Mouse (Mus musculus): ENCODE data around the gene Itgav. TPM values are rescaled to one million over a fixed set of nuclear protein-coding genes. Genes with fewer than 3 reads are reported as not detected.

The Itgav gene
- 59.7 and 76.1 TPM in 2 replicates for polyA plus RNA-seq (2014; fragmentation: Nextera tagmentation; extraction: Ambion mirVana)

DNA sequence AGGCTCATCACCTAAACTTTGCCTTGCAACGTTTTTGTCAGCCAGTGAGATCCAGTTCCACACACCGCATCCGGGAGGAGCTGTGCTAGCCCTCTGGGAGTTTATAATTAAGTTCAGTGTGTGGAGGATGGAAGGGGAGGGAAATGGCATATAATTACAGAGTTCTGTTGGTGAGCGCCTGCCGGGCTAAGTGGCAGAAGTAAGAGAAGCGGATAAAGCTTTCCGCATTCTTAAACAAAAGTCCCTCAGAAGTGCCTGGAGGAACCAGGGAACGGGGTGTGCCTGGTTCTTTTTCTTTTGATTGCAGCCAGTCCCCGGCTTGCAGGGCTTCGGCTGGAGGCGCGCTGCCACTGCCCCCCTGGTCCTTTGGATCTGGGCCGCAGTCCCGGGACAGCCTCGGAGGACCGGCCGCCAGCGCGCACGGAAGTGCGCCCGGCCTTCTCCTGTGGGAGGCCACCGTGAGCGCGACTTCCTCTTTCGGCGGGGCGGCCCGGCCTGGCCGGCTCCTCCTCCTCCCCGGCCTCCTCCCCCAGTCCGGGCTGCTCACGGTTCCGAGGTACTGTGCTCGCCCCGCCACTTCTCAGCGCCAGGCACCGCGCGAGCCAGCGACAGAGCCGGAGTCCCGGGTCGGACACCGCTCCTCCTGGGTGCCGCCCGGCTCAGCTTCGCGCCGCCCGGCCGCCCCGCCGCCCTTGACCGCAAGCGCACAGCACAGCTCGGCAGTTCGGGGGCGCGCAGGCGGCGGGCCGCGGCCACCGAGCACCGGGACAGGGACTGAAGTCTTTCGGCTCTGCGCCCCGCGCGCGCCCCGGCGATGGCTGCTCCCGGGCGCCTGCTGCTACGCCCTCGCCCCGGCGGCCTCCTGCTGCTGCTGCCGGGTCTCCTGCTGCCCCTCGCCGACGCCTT is at the start of gene Itgav:
TSS of gene Itgav (plus strand) at position 477 of the 906 bp plus-strand sequence.
- peak within 1 kb of the TSS; percentile 96 for H3K9ac ChIP-seq (replicated peaks; ENCODE audit: low read length)
- 1% methylated on average over 56 of the region's 84 CpGs for WGBS
- DNase-seq (ENCODE audit: low spot score) (peak; percentile 81), ATAC-seq (replicated peaks; ENCODE audit: insufficient number of reproducible peaks, low FRiP score, low TSS enrichment, low read depth) (peak; percentile 93)
- peak within 1 kb of the TSS; percentile 84 for H3K4me3 ChIP-seq (ENCODE audit: low read depth, low read length)
- H3K27me3 ChIP-seq (ENCODE audit: control insufficient read depth, insufficient read depth, low read length), result no peaks in the 10 kb centered on the region
- H3K9me3 ChIP-seq (replicated peaks; ENCODE audit: control insufficient read depth, low read length), result no peaks in the 10 kb centered on the region
- no peaks in the 10 kb centered on the region for H3K4me1 ChIP-seq (ENCODE audit: control insufficient read depth, insufficient read depth, low read length)
- no peaks in the 10 kb centered on the region for H3K36me3 ChIP-seq (replicated peaks; ENCODE audit: control insufficient read depth, insufficient read depth, low read depth, low read length)
- peak within 1 kb of the TSS; percentile 67 for H3K4me2 ChIP-seq (ENCODE audit: low read depth, low read length)
- H3K27ac ChIP-seq (replicated peaks; ENCODE audit: low read depth, low read length), result peak within 1 kb of the TSS; percentile 96

DNA sequence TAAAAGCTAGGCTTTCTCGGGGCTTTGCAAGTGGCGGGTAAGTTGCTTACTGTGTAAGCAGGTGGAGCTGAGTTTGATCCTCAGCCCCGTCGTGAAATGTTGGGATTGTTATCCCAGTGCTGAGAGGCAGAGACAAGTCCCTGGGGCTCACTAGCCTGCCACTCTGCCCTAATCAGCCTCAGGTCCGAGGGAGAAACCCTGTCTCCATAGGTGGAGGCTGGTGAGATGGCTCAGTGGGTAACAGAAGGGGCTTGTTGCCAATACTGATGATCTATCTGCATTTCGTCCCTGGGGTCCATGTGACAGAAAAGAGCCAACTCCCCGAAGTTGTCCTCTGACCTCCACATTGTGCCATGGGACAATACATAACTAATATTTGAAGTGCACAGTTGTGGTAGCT is 49.8 kb upstream of the Itgav start:
- ATAC-seq (replicated peaks; ENCODE audit: insufficient number of reproducible peaks, low FRiP score, low TSS enrichment, low read depth), result peak; percentile 66; the same call in 1 of the 2 replicates
- no peaks in the 10 kb centered on the region; the same call in 1 of the 2 replicates for H3K36me3 ChIP-seq (replicated peaks; ENCODE audit: control insufficient read depth, insufficient read depth, low read depth, low read length)
- H3K9me3 ChIP-seq (replicated peaks; ENCODE audit: control insufficient read depth, low read length), result no peaks in the 10 kb centered on the region
- H3K27me3 ChIP-seq (ENCODE audit: control insufficient read depth, insufficient read depth, low read length), result no peaks in the 10 kb centered on the region
- no peaks in the 10 kb centered on the region for H3K4me1 ChIP-seq (ENCODE audit: control insufficient read depth, insufficient read depth, low read length)
- no peak overlapping the region for H3K4me2 ChIP-seq (ENCODE audit: low read depth, low read length)
- no peak overlapping the region for H3K9ac ChIP-seq (replicated peaks; ENCODE audit: low read length)
- no peak for DNase-seq (ENCODE audit: low spot score)
- H3K4me3 ChIP-seq (ENCODE audit: low read depth, low read length), result no peak overlapping the region
- no peak overlapping the region for H3K27ac ChIP-seq (replicated peaks; ENCODE audit: low read depth, low read length)
- WGBS, result 73% methylated on average over 7 of the region's 7 CpGs

DNA sequence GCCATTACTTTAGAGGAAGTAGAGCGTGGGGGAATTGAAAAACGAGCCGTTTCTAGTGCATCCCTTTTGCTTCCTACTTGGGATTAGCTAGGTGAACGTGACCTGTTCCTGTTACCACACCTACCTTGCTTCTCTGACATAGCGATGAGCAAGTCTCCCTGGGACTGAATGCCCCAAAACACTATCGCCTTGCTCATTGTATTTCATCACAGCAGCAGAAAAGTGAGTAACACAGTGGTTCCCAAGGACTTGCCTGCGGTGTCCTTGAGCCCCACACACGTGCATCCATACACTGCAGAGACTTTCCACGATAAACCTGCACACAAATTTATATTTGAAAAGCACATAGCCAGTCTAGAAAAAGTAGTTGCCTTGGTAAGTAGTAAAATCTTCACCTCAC is 49.3 kb upstream of the Itgav start:
- Histone ChIP-seq H3K9me3 (replicated peaks; ENCODE audit: control insufficient read depth, low read length) (no peaks in the 10 kb centered on the region), H3K4me1 (ENCODE audit: control insufficient read depth, insufficient read depth, low read length) (no peaks in the 10 kb centered on the region), H3K27me3 (ENCODE audit: control insufficient read depth, insufficient read depth, low read length) (no peaks in the 10 kb centered on the region), H3K4me2 (ENCODE audit: low read depth, low read length) (no peak overlapping the region), H3K27ac (replicated peaks; ENCODE audit: low read depth, low read length) (no peak overlapping the region), H3K36me3 (replicated peaks; ENCODE audit: control insufficient read depth, insufficient read depth, low read depth, low read length) (no peaks in the 10 kb centered on the region; the same call in 1 of the 2 replicates), H3K4me3 (ENCODE audit: low read depth, low read length) (no peak overlapping the region), H3K9ac (replicated peaks; ENCODE audit: low read length) (no peak overlapping the region)
- no peak for DNase-seq (ENCODE audit: low spot score)
- no peak for ATAC-seq (replicated peaks; ENCODE audit: insufficient number of reproducible peaks, low FRiP score, low TSS enrichment, low read depth)
- WGBS, result 80% methylated on average over 9 of the region's 9 CpGs

DNA sequence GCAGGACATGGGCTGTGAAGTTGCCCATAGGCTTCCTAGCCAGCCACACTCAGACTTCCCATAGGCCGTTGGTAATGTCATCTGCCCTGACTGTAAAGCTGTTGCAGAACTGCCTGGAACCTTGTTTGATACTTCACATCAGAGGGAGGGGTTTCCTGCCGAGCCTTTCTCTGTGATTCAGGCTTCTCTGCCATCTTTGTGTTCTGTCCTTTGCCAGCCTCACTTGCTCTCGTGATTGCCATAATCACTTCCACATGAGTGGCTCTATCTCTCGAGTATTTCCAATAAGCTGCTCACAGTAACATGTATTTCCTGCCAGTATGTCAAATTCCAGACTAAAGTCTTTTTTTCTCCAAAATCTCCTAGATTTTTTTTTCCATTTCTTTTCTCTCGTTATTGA is 48.5 kb upstream of the Itgav start:
- Histone ChIP-seq H3K4me3 (ENCODE audit: low read depth, low read length) (no peak overlapping the region), H3K4me2 (ENCODE audit: low read depth, low read length) (no peak overlapping the region), H3K27ac (replicated peaks; ENCODE audit: low read depth, low read length) (no peak overlapping the region), H3K4me1 (ENCODE audit: control insufficient read depth, insufficient read depth, low read length) (no peaks in the 10 kb centered on the region), H3K9me3 (replicated peaks; ENCODE audit: control insufficient read depth, low read length) (no peaks in the 10 kb centered on the region), H3K9ac (replicated peaks; ENCODE audit: low read length) (no peak overlapping the region), H3K36me3 (replicated peaks; ENCODE audit: control insufficient read depth, insufficient read depth, low read depth, low read length) (no peaks in the 10 kb centered on the region; the same call in 1 of the 2 replicates), H3K27me3 (ENCODE audit: control insufficient read depth, insufficient read depth, low read length) (no peaks in the 10 kb centered on the region)
- ATAC-seq (replicated peaks; ENCODE audit: insufficient number of reproducible peaks, low FRiP score, low TSS enrichment, low read depth) (0 out of 2 replicates have a peak, but pooled peaks have one; percentile 6), DNase-seq (ENCODE audit: low spot score) (peak; percentile 63)
- whole genome bisulfite sequencing, result 26% methylated on average over 5 of the region's 5 CpGs

DNA sequence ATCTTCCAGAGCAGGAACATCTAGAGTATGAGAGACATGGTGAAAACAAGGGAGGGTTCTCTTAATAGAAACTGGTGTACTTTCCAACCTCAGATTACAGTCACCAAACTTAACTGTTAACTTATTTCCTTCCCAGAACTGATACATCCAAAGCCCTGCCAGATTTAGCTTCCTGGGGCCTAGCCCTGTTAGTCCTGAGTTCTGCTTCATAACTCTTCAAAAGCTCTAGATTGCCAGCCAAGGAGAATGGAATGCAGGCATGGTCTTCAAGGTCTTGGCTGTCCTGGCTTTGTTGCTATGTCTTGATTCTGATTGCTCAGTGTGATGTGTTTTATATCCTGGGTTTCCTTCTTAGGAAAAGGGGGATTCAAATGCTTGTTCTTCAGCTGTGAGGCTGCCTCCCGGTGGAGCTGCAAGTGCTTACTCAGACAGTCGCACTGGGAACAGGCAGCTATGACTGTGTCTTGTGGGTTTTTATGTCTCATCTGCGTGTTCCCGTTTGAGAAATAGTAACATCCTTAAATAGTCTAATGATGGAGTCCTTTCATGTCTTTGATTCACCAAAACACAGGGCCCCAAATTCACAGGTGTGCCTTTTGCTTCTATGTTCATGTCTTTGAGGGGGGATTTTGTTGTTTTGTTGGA is 47.8 kb upstream of the Itgav start:
- H3K4me2 ChIP-seq (ENCODE audit: low read depth, low read length), result no peak overlapping the region
- no peaks in the 10 kb centered on the region for H3K4me1 ChIP-seq (ENCODE audit: control insufficient read depth, insufficient read depth, low read length)
- no peaks in the 10 kb centered on the region for H3K27me3 ChIP-seq (ENCODE audit: control insufficient read depth, insufficient read depth, low read length)
- DNase-seq (ENCODE audit: low spot score), result no peak
- no peaks in the 10 kb centered on the region; the same call in 1 of the 2 replicates for H3K36me3 ChIP-seq (replicated peaks; ENCODE audit: control insufficient read depth, insufficient read depth, low read depth, low read length)
- H3K4me3 ChIP-seq (ENCODE audit: low read depth, low read length), result no peak overlapping the region
- no peak for ATAC-seq (replicated peaks; ENCODE audit: insufficient number of reproducible peaks, low FRiP score, low TSS enrichment, low read depth)
- H3K27ac ChIP-seq (replicated peaks; ENCODE audit: low read depth, low read length), result no peak overlapping the region
- no peak overlapping the region for H3K9ac ChIP-seq (replicated peaks; ENCODE audit: low read length)
- no peaks in the 10 kb centered on the region for H3K9me3 ChIP-seq (replicated peaks; ENCODE audit: control insufficient read depth, low read length)
- 87% methylated on average over 4 of the region's 4 CpGs for WGBS

DNA sequence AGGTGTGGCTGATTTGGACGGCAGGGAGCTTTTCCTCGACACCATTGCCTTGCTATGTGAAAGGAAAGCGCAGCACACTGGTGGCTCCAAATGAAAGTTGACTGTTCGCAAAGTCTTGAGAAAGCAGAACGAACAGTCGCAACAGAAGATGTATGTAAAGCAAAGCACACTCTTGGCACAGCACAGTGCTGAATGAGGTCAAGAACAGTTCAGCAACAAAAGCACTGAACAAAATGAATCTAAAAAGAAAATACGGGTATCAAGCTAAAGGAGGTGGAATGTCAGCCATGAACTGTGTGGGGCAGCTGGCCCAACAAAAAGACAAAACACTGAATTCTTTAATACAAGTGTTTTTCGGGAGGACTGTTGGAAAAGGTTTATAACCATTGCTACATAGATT is 42.9 kb upstream of the Itgav start:
- no peak for DNase-seq (ENCODE audit: low spot score)
- Histone ChIP-seq H3K4me2 (ENCODE audit: low read depth, low read length) (no peak overlapping the region), H3K9me3 (replicated peaks; ENCODE audit: control insufficient read depth, low read length) (no peaks in the 10 kb centered on the region), H3K27ac (replicated peaks; ENCODE audit: low read depth, low read length) (no peak overlapping the region), H3K9ac (replicated peaks; ENCODE audit: low read length) (no peak overlapping the region), H3K4me1 (ENCODE audit: control insufficient read depth, insufficient read depth, low read length) (no peaks in the 10 kb centered on the region), H3K27me3 (ENCODE audit: control insufficient read depth, insufficient read depth, low read length) (no peaks in the 10 kb centered on the region), H3K4me3 (ENCODE audit: low read depth, low read length) (no peak overlapping the region), H3K36me3 (replicated peaks; ENCODE audit: control insufficient read depth, insufficient read depth, low read depth, low read length) (no peaks in the 10 kb centered on the region)
- ATAC-seq (replicated peaks; ENCODE audit: insufficient number of reproducible peaks, low FRiP score, low TSS enrichment, low read depth), result no peak
- WGBS, result 88% methylated on average over 8 of the region's 8 CpGs

DNA sequence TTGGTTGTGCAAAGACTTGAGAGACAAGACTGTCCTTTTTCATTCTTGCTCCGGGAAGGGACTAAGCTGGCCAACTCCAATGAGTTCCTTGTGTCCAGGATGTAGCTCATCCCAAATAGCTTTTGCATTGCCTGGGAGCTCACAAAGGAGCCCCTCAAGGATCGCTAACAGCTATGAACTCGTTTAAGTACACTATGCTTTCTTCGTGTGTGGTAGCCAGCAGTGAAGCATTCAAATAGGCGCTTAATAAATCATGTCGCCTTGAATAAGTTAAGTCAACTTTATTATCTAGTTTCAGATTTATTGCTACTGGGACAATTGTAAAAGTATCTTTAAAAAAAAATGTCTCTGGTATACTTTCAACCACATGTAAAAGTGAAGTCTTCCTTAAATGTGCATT is 42.4 kb upstream of the Itgav start:
- 81% methylated on average over 6 of the region's 6 CpGs for WGBS
- H3K4me3 ChIP-seq (ENCODE audit: low read depth, low read length), result no peak overlapping the region
- no peaks in the 10 kb centered on the region for H3K36me3 ChIP-seq (replicated peaks; ENCODE audit: control insufficient read depth, insufficient read depth, low read depth, low read length)
- no peaks in the 10 kb centered on the region for H3K4me1 ChIP-seq (ENCODE audit: control insufficient read depth, insufficient read depth, low read length)
- no peaks in the 10 kb centered on the region for H3K9me3 ChIP-seq (replicated peaks; ENCODE audit: control insufficient read depth, low read length)
- ATAC-seq (replicated peaks; ENCODE audit: insufficient number of reproducible peaks, low FRiP score, low TSS enrichment, low read depth), result no peak
- H3K9ac ChIP-seq (replicated peaks; ENCODE audit: low read length), result no peak overlapping the region
- no peaks in the 10 kb centered on the region for H3K27me3 ChIP-seq (ENCODE audit: control insufficient read depth, insufficient read depth, low read length)
- DNase-seq (ENCODE audit: low spot score), result no peak
- no peak overlapping the region for H3K27ac ChIP-seq (replicated peaks; ENCODE audit: low read depth, low read length)
- no peak overlapping the region for H3K4me2 ChIP-seq (ENCODE audit: low read depth, low read length)

DNA sequence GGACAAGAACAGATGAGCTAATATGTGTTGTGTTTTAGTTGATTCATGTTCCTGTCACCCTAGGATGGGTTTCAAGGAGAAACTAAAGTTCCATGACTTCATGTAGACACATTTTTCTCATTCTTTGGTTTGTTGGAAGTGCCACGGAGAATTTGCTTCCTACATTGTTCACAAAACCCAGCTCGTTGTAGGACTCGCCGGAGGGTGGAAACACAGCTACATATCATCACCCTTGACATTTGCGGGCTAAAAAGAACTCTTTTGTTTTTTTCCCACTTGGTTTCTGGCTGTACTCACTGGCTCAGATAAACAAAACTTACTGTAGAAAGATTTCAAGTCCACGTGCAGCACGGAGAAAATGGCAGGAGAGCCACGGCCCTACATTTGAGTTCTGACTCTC is 41.9 kb upstream of the Itgav start:
- 87% methylated on average over 8 of the region's 8 CpGs for WGBS
- no peaks in the 10 kb centered on the region for H3K36me3 ChIP-seq (replicated peaks; ENCODE audit: control insufficient read depth, insufficient read depth, low read depth, low read length)
- H3K27me3 ChIP-seq (ENCODE audit: control insufficient read depth, insufficient read depth, low read length), result no peaks in the 10 kb centered on the region
- no peak overlapping the region for H3K27ac ChIP-seq (replicated peaks; ENCODE audit: low read depth, low read length)
- H3K4me2 ChIP-seq (ENCODE audit: low read depth, low read length), result no peak overlapping the region
- no peak overlapping the region for H3K4me3 ChIP-seq (ENCODE audit: low read depth, low read length)
- no peaks in the 10 kb centered on the region for H3K4me1 ChIP-seq (ENCODE audit: control insufficient read depth, insufficient read depth, low read length)
- no peaks in the 10 kb centered on the region for H3K9me3 ChIP-seq (replicated peaks; ENCODE audit: control insufficient read depth, low read length)
- no peak overlapping the region for H3K9ac ChIP-seq (replicated peaks; ENCODE audit: low read length)
- ATAC-seq (replicated peaks; ENCODE audit: insufficient number of reproducible peaks, low FRiP score, low TSS enrichment, low read depth) (no peak), DNase-seq (ENCODE audit: low spot score) (no peak)
